Mouse (Mus musculus) cerebellum, postnatal 14 days (tissue): ENCODE results near the gene 2010003K11Rik.

Experiments used
- DNase-seq, 2 experiments: peaks; one replicate each; pipeline ENCODE4 v3.0.0; 2021; ENCODE audit warnings: mixed read lengths in 2 of 2

Gene 2010003K11Rik

GRCm38 (mm10) chr19:4498062-4498933 lies at the start of gene 2010003K11Rik:
Gene 2010003K11Rik, minus strand, starts transcription at chr19:4498583.
- peak; percentile 26 to 55 for DNase-seq

DNA sequence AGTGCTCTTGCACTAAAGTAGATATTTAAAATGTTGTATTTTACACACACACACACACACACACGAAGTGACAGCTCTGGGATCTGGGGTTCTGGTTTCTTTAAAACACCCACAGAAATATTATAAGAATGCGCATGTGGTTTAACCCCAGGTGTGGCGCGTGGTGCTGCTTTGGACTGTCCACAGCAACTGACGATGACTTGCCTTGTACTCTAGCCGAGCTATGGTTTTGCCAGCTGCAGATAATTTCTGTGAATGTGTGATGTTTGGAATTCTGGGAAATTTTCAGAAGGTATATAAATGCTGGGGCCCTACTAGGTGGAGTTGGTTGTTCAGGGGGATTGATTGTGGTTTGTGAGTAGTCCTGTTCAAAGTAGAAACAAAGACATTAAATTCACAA lies 49.4 kb upstream of the 2010003K11Rik start:
- DNase-seq: no peak

DNA sequence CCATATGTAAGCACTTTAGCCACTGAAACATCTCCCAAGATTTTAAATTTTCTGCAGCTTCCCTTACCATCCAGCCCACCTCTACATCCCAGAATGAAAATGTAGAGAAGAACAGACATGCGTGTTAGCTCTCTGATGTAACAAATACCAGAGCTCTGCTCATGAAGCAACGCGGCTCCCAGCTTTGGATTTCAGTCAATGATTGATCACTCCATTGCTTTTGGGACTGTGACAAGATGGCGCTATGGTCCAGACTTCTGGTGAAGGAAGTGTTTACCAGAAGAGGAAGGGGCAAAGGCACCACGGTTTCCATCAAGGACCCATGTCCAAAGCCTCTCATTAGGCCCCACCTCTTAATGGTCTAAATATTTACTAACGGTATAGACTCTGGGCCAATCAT lies 47.5 kb upstream of the 2010003K11Rik start:
- DNase-seq: no peak

DNA sequence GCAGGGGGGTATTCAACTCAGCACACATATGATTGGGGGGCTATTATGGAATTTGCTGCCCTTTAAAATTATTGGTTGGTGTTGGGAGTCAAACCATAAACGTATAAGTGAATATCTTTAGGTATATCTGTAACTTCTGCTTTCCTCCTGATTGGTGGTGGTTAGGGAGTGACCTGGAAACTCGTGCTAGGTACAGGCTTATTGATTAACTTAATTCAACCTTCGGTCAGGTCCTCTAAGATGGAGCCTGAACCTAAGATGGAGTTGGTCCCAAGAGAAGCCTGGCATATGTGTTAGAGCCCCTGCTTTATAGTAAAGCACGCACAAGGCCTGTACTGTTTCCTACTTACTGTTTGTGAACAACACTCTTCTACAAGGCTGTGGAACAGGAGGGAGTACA lies 46.7 kb upstream of the 2010003K11Rik start:
- DNase-seq: no peak

DNA sequence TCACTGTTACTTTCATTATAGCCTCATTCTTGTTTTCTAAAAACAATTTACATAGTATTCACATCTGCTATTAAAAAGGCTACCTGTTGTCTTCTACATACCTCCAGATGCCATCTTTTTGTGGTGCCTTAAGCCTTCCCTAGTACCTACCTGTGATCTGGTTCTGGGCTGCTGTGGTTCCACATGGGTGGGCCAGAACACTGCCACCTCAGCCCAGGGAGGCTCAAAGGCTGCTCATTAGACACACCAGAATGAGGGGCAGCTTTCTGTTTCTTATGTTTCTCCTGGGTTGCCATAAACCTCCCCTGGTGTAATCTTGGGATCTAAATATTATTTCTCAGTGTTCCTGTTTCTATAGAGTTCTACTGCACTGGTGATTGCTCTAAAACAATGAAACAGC lies 43.7 kb upstream of the 2010003K11Rik start:
- DNase-seq: no peak

DNA sequence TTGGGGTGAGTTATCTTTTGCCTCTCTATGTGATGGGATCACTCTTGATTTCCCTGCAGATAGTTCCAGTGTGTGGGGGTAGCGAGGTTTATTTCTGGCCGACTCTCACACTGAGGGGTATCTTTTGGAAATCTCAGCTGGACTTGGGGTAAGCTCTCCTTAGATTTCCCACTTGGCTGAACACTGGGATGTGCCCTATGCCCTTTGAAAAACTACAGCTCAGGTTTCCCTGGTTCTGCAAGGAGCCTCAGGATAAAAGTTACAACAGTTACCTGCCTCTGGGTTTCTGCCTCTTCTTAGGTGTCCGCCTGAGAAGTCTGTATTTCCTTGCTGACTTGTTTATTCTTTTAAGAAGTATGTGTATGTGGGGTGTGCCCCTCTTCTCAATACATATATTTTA lies 42.6 kb upstream of the 2010003K11Rik start:
- no peak for DNase-seq

DNA sequence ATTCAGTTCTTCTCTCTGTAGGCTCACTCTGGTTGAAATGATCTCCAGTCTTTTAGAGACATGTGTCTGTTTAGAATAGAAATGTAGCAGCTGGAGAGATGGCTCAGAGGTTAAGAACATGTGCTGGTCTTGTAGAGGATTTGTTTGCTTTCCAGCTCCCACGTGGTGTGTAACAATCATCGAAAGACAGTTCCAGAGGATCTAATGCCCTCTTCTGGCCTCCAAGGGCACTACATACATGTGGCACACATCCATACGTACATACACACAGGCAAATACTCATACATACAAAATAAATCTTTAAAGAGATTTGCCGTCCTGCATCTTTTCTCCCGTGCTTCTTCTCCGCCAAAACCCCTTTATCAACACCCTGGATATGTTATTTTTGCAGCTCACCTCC lies 41.9 kb upstream of the 2010003K11Rik start:
- no peak for DNase-seq

GRCm38 (mm10) chr19:4536606-4537005 lies 38.2 kb upstream of the 2010003K11Rik start:
- no peak for DNase-seq

- DNase-seq: no peak
These were observed 37.5 kb upstream of the 2010003K11Rik start for GRCm38 (mm10) chr19:4535922-4536321.

GRCm38 (mm10) chr19:4534646-4535045 lies 36.3 kb upstream of the 2010003K11Rik start:
- DNase-seq: no peak

DNA sequence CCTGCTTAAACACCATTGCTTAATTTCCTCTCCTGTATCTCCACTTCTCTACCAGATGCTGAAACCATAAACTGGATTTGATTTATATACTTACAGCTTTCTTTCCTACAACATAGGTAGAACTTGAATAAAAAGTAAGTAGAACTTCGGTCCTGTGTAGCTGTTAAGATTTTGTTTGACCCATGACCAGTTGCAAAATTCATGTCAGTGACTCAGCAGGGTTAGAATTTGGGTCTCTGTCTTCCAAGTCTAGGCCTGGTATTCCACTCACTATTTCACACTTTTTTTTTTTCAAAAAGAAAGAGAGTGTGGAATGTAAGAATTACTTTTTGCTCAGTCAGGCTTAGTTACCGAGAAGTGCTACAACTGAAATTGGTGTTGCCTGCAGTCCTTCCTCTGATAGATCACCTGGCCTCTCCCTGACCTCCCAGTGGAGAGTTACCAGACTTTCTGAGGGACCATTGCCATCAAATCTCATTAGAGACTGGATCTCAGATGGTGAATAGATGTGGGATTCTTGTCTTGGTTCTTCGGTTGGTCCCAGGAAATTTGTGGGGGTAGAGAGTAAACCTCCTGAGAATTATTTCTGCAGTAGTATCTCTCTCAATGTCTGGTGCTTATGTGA lies 23.2 kb upstream of the 2010003K11Rik start:
- DNase-seq: no peak

DNA sequence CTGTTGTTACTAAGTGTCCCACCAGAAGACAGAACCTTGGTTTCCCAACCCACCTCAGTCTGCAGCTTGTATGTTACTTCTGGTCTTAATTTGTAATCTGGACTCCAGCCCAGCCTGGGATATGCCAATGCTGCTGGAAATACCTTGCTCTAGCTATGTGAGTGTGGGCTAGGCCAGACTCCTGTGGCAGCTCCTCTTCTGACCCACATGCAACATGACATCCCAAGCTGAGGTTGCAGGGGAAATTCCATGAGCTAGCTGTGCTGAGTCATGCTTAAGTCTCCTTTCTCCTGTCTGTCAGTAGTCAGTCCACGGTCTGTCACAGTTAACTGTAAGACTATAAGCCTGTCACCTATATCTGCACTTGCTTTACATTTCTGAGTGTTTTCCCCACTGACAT lies 19.1 kb upstream of the 2010003K11Rik start:
- no peak for DNase-seq

DNA sequence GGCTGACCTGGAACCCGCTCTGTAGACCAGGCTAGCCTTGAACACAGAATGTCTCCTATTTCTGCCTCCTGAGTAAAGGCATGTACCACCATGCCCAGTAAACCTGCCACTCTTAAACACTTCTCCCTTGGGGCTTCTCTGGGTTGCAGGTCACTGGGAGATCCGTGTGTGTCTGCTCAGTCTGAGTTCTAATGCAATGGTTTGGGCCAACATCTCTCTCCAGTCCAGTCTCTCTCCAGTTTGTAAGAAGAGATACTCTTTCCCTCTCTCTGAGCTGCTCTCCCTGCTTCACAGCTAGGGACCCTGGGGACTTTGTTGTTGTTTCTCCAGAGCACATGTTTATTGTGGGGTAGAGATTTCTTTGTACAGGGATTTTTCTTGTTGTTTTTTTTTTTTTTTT lies 17.9 kb upstream of the 2010003K11Rik start:
- no peak for DNase-seq

- DNase-seq: peak in 1 of 2 experiments; percentile 54
These were observed 17.4 kb upstream of the 2010003K11Rik start for GRCm38 (mm10) chr19:4515746-4516145.

DNA sequence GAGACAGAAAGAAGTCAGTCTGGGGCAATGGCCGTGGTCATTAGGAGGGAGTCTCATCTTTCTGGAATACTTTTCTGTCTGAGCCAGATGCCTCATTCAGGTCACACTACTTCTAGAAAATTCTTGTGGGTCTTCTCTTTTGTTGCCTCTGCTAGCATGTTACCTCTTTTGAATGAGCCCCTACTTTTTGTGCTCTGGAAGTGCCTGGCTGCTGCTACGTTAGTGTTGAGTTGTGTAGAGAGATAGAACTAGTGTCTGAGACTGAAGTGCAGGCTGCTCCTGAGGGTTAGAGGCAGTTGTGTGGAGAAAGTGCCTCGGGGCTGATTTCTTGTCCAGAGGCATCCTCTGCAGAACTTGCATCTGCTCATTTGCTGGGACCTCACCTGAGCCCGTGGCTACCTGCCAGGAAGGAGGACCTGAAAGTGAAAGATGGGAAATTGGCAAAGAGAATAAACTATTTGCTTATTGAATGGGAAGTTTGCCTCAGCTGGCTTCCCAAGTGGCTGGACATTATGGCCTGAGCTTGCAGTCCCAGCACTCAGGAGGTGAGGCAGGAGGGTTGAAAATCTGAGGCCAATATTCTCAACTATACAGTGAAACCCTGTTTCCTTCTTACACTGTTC lies 15.0 kb upstream of the 2010003K11Rik start:
- no peak for DNase-seq

- no peak for DNase-seq
These were observed 12.9 kb upstream of the 2010003K11Rik start for GRCm38 (mm10) chr19:4511116-4511841.

DNA sequence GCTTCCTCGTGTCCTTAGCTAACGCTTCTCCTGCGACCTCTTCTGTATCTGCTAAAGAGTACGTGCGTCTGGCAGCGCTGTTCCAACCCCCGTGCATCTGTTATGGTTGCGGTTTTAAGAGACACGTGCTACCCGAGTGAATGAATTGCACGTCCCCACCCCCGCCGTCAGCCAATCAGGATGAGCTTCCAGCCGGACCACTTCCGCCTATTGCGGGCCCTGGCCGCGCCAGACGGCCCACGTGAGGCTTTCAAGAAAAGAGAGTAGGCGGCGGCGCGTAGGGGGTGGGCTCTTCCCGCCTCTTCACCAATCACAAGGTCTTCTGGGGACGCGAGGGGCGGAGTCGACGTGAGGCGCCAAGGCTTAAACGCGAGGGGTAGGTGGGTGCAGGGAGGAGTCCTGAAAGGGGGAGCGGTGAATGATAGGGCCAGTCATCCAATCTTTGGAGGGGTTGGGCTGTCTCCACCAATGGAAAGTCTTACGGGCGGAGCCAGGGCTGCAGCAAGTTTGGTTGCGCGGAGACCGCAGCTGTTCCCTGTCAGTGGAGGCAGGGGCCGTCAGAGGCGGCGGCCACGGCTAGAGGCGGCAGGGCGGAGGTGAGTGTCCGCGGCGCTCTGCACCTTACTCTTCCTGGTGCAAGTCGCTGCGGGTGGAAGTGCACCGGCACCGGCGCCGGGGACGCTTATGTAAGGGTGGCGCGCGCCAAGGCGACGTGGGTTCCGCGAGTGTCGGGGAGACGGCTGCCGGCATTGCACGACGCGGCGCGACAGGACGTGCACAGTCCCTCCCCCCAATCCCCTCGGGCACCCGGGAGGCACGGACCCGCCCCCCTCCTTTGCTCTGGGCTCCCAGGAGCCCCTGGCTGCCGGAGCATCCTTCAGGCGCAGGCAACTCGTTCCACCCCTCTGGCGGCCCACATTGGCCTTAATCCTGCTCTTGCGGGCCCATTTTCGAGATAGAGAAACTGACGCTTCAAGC lies 11.9 kb upstream of the 2010003K11Rik start, which contains the start of gene Pcx:
Gene Pcx, plus strand, starts transcription at position 487 of the 978 bp plus-strand sequence.
- DNase-seq: peak; percentile 99

GRCm38 (mm10) chr19:4507746-4508145 lies 9.4 kb upstream of the 2010003K11Rik start:
- DNase-seq: no peak

DNA sequence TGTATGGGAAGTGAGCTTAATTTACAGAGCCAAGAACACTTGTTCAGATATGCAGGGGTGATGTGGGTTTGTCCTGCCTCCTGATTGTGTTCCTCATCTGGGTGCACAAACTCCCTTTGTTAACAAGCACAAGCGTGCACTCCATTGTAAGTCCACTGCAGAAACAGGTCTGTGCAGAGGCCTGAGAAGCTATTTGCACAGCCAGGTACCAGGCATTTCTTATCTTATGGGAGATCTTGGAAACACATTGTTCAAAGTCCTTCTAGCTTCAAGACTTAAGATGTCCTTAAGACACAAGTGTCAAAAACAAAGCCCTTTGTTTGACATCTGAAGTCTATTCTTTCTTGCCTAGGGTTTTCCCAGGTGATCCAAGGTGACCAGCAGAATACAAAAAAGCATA lies 6.4 kb upstream of the 2010003K11Rik start:
- DNase-seq: no peak

GRCm38 (mm10) chr19:4502701-4503100 lies 4.3 kb upstream of the 2010003K11Rik start:
- no peak for DNase-seq

- peak; percentile 89 to 94 for DNase-seq
These were observed 965 bp downstream of the 2010003K11Rik start for GRCm38 (mm10) chr19:4497263-4497973.
